Mouse (Mus musculus): ENCODE data around the gene Ldb2.

Gene Ldb2

DNA sequence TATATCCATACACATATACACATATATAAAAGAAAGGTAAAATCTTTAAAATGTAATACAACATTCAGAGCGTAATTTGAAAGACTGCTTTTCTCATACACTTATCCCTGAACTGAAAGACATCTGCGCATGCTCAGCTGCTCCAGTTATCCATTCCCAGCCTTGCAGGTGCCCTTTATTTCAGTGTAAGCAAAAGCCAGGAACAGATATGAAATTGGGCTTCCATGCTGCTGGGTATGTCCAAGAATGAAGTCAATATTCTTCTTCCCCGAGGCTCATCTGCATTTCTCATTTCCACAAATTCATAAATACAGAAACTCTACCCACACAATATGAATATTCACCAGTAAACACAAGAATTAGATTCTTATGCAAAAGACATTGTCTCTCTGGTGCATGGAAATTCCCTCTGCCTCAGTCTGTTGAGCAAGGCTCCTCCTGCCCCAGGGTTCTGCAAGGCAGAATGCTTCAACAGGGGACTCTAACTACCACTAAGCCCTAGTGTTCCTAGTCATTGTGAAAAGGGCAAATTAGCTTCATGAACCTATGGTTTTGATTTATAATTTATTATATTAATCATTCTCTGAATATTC lies 65.3 kb downstream of the Ldb2 start:
- no peaks in the 10 kb centered on the region for H3K4me1 ChIP-seq (replicated peaks; ENCODE audit: low read depth, low read length)
- no peak overlapping the region for H3K4me3 ChIP-seq (replicated peaks; ENCODE audit: low read length)
- no peaks in the 10 kb centered on the region for H3K36me3 ChIP-seq (ENCODE audit: insufficient read depth, low read length)
- H3K9me3 ChIP-seq (ENCODE audit: low read length) = no peaks in the 10 kb centered on the region
- H3K27me3 ChIP-seq (ENCODE audit: insufficient read depth, low read length) = no peaks in the 10 kb centered on the region
- TF ChIP-seq POU5F1 (IDR thresholded peaks at IDR 0.05; ENCODE audit: borderline replicate concordance, low read length) = no peak
- no peak for TF ChIP-seq NANOG (IDR thresholded peaks at IDR 0.05; ENCODE audit: borderline replicate concordance, low read length)
- TF ChIP-seq CTCF (conservative IDR thresholded peaks at IDR 0.05; ENCODE audit: low read length) = no peak

DNA sequence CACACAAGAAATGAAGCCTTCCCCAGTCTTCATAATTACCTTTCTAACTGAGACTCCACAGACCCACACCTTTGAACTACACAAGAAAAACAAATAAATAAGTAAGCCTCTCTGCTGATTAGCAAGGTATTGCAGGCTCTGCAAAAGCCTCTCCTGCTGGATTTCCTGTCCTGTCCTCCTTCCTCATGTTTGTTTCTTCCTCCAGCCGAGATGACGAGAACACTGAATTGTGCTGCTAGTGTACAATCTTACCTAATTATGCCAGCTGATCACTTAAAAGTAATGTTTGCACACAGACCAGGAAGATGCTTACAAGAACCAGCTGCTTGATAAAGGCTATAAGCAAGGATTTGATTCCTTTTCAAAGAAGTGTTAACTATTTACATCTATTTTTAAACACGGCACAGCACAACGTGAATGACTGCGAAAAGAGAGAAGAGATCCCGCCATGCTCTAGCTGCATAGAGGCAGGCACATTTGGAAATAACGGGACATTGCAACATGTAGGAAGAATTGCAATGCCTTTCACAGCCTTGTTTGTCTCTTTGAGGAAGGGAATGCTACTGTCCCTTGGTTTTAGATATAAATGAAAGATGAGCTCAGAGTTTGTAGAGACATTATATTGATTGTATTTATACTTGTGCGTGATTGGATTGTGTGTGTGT lies 69.7 kb downstream of the Ldb2 start:
- no peak overlapping the region for H3K4me3 ChIP-seq (replicated peaks; ENCODE audit: low read length)
- no peaks in the 10 kb centered on the region for H3K4me1 ChIP-seq (replicated peaks; ENCODE audit: low read depth, low read length)
- TF ChIP-seq CTCF (conservative IDR thresholded peaks at IDR 0.05; ENCODE audit: low read length) (no peak), NANOG (IDR thresholded peaks at IDR 0.05; ENCODE audit: borderline replicate concordance, low read length) (no peak), POU5F1 (IDR thresholded peaks at IDR 0.05; ENCODE audit: borderline replicate concordance, low read length) (no peak)
- no peaks in the 10 kb centered on the region for H3K27me3 ChIP-seq (ENCODE audit: insufficient read depth, low read length)
- H3K9me3 ChIP-seq (ENCODE audit: low read length) = no peaks in the 10 kb centered on the region
- H3K36me3 ChIP-seq (ENCODE audit: insufficient read depth, low read length) = no peaks in the 10 kb centered on the region

DNA sequence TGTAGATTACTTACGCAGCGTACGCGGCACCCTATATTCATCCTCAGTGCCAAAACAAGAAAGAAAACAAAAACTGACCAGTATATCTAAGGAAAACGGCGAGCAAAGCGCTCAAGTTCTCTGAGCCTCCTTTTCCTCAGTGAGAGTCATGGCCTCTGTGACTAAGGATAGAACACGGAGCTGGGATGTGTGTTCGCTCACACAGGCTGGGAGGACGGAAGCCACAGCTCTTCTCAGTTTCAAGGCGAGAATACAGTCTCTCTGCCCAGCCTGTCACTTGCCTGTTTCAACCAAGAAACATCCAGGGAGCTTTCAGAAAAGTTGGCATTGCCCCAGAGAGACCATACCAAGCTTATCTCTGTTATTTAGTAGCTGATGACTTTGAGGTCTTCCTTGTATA lies 71.5 kb downstream of the Ldb2 start:
- TF ChIP-seq CTCF (conservative IDR thresholded peaks at IDR 0.05; ENCODE audit: low read length) (no peak), POU5F1 (IDR thresholded peaks at IDR 0.05; ENCODE audit: borderline replicate concordance, low read length) (no peak), NANOG (IDR thresholded peaks at IDR 0.05; ENCODE audit: borderline replicate concordance, low read length) (no peak)
- Histone ChIP-seq H3K4me1 (replicated peaks; ENCODE audit: low read depth, low read length) (no peaks in the 10 kb centered on the region), H3K27me3 (ENCODE audit: insufficient read depth, low read length) (no peaks in the 10 kb centered on the region), H3K4me3 (replicated peaks; ENCODE audit: low read length) (no peak overlapping the region), H3K9me3 (ENCODE audit: low read length) (no peaks in the 10 kb centered on the region), H3K36me3 (ENCODE audit: insufficient read depth, low read length) (no peaks in the 10 kb centered on the region)

DNA sequence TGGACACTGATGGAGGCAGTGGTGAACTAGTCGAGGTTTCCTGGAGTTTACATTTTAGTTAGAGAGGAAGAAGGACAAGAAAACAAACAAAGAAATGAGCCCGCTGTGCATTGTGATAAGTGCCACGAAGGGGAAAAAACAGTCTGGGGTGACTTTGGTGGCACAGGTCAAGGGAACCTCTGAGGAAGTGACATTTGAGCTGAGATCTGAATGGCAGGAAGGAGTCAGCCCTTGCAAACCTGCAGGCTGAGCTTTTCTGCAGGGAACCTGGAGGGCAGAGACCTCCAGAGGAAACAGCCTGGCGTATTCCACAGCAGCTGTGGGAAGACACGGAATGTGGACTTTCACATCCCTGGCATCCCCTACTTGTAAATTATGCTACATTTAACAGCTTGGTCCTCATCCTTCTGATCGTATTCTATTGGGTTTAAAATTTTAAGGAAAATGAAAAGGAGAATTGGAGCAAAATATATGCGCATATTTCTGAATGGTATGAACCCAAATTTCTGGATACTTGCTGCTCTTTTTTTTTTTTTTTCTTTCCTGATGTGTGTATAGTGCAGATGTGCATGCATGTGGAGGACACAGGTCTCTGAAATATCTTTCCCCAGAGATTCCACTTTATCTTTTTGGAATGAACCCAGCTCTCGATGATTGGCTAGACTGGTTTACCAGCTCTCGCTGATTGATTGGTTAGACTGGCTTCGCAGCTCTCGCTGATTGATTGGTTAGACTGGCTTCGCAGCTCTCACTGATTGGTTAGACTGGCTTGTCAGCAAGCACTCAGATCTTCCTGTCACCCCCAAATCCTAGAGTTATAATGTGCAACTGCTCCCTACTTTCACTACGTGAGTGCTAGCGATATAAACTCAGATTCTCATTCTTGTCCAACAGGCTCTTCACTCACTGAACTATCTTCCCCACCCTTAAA lies 72.7 kb downstream of the Ldb2 start:
- Histone ChIP-seq H3K27me3 (ENCODE audit: insufficient read depth, low read length) (no peaks in the 10 kb centered on the region), H3K4me3 (replicated peaks; ENCODE audit: low read length) (no peak overlapping the region), H3K4me1 (replicated peaks; ENCODE audit: low read depth, low read length) (no peaks in the 10 kb centered on the region), H3K9me3 (ENCODE audit: low read length) (no peaks in the 10 kb centered on the region), H3K36me3 (ENCODE audit: insufficient read depth, low read length) (no peaks in the 10 kb centered on the region)
- no peak for TF ChIP-seq POU5F1 (IDR thresholded peaks at IDR 0.05; ENCODE audit: borderline replicate concordance, low read length)
- TF ChIP-seq NANOG (IDR thresholded peaks at IDR 0.05; ENCODE audit: borderline replicate concordance, low read length) = no peak
- TF ChIP-seq CTCF (conservative IDR thresholded peaks at IDR 0.05; ENCODE audit: low read length) = no peak

DNA sequence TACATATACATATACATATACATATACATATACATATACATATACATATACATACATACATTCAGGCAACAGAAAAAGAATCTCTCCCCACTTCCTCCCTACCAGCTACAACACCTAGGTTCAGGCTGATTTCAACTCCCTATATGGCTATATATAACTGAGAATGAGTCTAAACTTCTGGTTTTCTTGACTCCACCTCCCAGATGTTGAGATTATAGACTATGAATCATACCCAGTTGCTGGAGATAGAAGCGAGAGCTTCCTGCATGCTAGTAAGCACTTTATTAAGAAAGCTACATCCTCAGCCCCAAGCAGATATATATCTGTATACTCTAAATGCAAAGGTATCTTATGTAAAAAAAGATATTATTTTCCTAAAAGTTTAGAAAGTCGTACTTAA lies 74.0 kb downstream of the Ldb2 start:
- Histone ChIP-seq H3K27me3 (ENCODE audit: insufficient read depth, low read length) (no peaks in the 10 kb centered on the region), H3K4me1 (replicated peaks; ENCODE audit: low read depth, low read length) (no peaks in the 10 kb centered on the region), H3K36me3 (ENCODE audit: insufficient read depth, low read length) (no peaks in the 10 kb centered on the region), H3K9me3 (ENCODE audit: low read length) (no peaks in the 10 kb centered on the region), H3K4me3 (replicated peaks; ENCODE audit: low read length) (no peak overlapping the region)
- TF ChIP-seq POU5F1 (IDR thresholded peaks at IDR 0.05; ENCODE audit: borderline replicate concordance, low read length) = no peak
- TF ChIP-seq CTCF (conservative IDR thresholded peaks at IDR 0.05; ENCODE audit: low read length) = no peak
- no peak for TF ChIP-seq NANOG (IDR thresholded peaks at IDR 0.05; ENCODE audit: borderline replicate concordance, low read length)

DNA sequence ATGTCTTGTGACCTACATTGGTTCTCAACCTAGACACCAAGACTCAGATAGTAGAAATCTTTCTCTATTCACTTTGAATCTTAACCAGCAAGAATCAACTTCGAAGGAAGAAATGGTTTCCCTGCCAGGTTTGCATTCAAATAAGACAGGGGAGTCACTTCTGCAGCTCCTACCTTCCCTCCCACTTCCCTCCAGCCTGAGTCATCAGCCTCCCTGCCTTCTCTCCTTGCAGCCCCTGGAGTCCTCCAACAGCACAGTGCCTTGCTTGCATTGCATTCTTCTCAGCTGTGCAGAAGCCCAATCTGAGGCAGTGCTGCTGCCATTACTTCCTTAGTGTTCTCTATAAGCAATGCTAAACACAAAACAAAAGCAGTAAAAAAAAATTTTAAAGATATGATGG lies 79.6 kb downstream of the Ldb2 start:
- Histone ChIP-seq H3K36me3 (ENCODE audit: insufficient read depth, low read length) (no peaks in the 10 kb centered on the region), H3K4me3 (replicated peaks; ENCODE audit: low read length) (no peak overlapping the region), H3K9me3 (ENCODE audit: low read length) (no peaks in the 10 kb centered on the region), H3K4me1 (replicated peaks; ENCODE audit: low read depth, low read length) (no peaks in the 10 kb centered on the region), H3K27me3 (ENCODE audit: insufficient read depth, low read length) (no peaks in the 10 kb centered on the region)
- no peak for TF ChIP-seq CTCF (conservative IDR thresholded peaks at IDR 0.05; ENCODE audit: low read length)
- TF ChIP-seq POU5F1 (IDR thresholded peaks at IDR 0.05; ENCODE audit: borderline replicate concordance, low read length) = no peak
- no peak for TF ChIP-seq NANOG (IDR thresholded peaks at IDR 0.05; ENCODE audit: borderline replicate concordance, low read length)

DNA sequence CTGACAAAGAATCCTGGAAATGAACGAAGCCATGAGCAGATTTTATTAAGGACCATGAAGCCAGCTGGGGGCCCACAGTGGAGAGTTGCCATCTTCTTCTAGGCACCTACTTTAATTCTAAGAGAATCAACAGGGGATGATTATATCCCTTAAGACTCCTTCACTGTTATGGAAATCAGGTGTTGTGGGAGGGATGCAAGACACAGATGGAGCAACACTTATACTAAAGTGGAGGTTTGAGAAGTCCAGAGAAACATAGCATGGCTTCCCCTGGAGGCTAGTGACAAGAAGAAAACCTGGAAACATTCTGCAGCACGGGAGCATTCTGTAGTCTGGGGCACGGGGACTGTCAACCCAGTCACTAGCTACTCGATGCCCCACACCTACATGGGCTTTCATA lies 85.0 kb downstream of the Ldb2 start:
- no peak overlapping the region for H3K4me3 ChIP-seq (replicated peaks; ENCODE audit: low read length)
- no peak for TF ChIP-seq POU5F1 (IDR thresholded peaks at IDR 0.05; ENCODE audit: borderline replicate concordance, low read length)
- no peak for TF ChIP-seq NANOG (IDR thresholded peaks at IDR 0.05; ENCODE audit: borderline replicate concordance, low read length)
- no peak for TF ChIP-seq CTCF (conservative IDR thresholded peaks at IDR 0.05; ENCODE audit: low read length)
- no peaks in the 10 kb centered on the region for H3K36me3 ChIP-seq (ENCODE audit: insufficient read depth, low read length)
- no peaks in the 10 kb centered on the region for H3K27me3 ChIP-seq (ENCODE audit: insufficient read depth, low read length)
- peaks cover 19% of the 10 kb centered on the region for H3K4me1 ChIP-seq (replicated peaks; ENCODE audit: low read depth, low read length)
- H3K9me3 ChIP-seq (ENCODE audit: low read length) = no peaks in the 10 kb centered on the region

DNA sequence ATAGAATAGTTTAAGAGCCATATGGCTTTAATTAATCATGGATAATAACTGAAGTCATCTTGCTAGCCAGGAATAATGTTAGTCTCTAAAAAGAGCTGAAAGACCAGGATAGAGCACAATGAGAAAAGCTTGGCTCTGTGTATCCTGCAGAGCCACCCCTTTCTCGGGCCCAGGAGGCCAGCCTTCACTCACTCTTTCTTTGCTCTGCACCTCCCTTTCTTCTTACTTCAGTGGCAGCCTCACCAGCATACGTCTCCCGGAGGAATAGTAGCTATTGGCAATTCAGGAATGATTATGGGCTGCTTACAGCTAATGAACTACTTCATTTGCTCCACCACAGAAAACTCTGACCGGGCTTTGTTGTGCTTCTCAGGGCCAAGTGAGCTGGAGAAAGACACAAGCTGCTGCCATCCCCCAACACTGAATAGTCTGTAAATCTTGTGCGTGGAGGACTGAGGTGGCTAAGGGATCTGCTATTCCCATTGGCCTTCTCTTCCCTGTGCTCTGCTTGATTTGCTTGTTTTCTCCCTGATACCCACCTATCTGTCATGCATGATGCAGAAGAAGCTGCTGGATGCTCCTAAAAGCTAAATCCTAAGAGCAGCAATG lies 86.2 kb downstream of the Ldb2 start:
- peaks cover 19% of the 10 kb centered on the region for H3K4me1 ChIP-seq (replicated peaks; ENCODE audit: low read depth, low read length)
- TF ChIP-seq CTCF (conservative IDR thresholded peaks at IDR 0.05; ENCODE audit: low read length) = no peak
- no peak for TF ChIP-seq POU5F1 (IDR thresholded peaks at IDR 0.05; ENCODE audit: borderline replicate concordance, low read length)
- TF ChIP-seq NANOG (IDR thresholded peaks at IDR 0.05; ENCODE audit: borderline replicate concordance, low read length) = no peak
- H3K4me3 ChIP-seq (replicated peaks; ENCODE audit: low read length) = no peak overlapping the region
- no peaks in the 10 kb centered on the region for H3K27me3 ChIP-seq (ENCODE audit: insufficient read depth, low read length)
- H3K36me3 ChIP-seq (ENCODE audit: insufficient read depth, low read length) = no peaks in the 10 kb centered on the region
- no peaks in the 10 kb centered on the region for H3K9me3 ChIP-seq (ENCODE audit: low read length)
